Mouse (Mus musculus) embryonic fibroblast, embryonic 13.5 days (primary cell): Measurements from ENCODE around the gene Clmp.

Experiments
- CTCF ChIP-seq: IDR thresholded peaks from 2 replicates; pipeline ENCODE4 v1.5.1; 2011; ENCODE audit warnings: mild to moderate bottlenecking, control low read depth, low read length, moderate library complexity, borderline replicate concordance; ENCODE audit not compliant: insufficient read depth
- POLR2A ChIP-seq: IDR thresholded peaks from 2 replicates; pipeline ENCODE4 v1.6.1; 2011; ENCODE audit warnings: low read depth, mild to moderate bottlenecking, control low read depth, low read length, moderate library complexity

- no peak for TF ChIP-seq POLR2A
- TF ChIP-seq CTCF: no peak; the same call in 1 of the 2 replicates
These were observed 31.6 kb downstream of the Clmp start for GRCm38 (mm10) chr9:40717182-40717874.
